Mouse (Mus musculus) spleen, adult 18-20 months (tissue): Measurements from ENCODE around the gene Prss12.

ENCODE experiments used
- DNase-seq, 2 experiments: peaks; one replicate each; pipeline ENCODE4 v3.0.0; 2022; ENCODE audit warnings: mixed read lengths in 2 of 2

Prss12 gene

DNA sequence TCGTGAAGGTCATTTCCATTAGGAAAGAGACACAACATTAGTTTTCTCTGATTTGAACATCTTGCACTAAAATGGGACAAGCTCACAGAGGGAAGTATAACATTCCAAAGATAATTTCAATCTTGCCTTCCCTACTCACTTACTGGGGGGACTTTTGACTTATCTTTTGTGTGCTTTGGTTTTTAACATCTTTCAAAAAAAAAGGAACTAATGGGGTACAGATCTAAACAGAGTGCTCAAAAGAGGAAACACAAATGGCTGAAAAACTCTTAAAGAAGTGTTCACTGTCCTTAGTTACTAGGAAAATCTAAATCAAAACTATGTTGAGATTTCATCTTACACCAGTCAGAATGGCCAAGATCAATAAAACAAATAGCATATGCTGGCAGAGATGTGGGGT, 90.6 kb downstream of the Prss12 start:
- no peak for DNase-seq

DNA sequence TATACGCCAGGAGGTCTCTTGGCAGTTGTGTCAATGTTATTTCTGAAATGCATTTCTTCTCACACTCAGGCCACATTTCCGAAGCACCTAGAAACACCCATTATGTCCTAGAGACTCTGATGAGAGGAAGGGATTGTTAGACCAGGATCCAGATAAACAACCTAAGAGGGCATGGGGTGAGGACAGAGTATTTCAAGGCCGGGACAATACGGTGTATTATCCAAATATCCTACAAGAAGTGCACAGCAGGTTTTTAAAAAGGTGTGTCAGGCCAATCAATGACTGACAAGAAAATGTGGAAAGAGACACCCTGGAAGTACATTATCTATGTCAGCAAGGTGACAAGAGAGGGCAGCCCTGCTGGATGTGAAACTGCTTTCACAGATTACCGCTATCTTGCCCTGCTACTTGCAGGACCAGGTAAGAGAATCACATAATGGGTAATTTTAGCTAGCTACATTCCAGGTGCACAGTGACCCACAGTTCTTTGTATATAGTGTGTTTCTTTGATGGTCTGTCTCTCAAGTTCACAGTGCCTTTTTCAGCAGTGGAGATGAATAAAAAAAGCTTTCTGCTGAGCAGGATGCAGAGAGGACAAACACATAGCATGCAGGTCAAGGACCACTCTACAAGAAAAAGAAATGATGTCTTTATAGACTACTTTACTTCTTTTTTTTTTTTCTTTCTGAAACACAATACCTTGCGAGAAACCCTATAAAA, 97.0 kb downstream of the Prss12 start:
- DNase-seq: no peak

DNA sequence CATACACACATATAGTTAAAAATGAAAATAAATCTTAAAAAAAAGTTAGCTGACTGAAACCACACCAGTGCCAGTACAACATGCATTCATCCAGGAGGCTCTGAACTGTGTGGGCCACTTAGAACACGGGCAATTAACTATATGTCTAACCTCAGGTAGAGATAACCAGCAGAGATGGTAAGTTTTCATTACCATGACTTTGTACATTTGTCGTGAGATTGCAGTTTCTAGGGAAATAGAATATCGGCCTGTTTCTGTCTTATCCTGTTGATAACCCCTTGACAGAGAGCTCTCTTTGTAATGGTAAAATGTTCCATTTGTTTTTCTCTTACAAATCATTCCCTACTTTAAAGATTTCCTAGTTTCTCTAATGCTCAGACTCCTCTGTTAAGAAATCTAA, 103.8 kb downstream of the Prss12 start:
- DNase-seq: no peak

DNA sequence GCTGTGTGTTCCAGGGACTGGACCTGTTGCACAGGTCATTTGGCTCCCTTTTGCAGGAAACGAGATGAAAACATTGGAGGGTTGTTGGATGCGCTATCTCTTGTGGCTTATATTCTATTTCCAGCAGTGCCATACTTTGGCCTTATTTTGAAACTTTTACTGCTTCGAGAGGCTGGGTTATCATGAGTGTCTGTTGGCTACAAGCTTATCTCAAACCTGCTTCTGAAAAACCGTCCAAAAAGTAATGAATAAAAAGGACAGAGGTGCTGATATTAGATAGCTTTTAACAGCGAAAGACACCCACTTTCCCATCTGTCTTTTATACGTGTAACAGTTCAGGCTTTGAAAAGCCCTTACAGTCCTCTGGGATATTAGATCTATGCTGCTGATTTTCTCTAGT, 107.2 kb downstream of the Prss12 start:
- no peak for DNase-seq

DNA sequence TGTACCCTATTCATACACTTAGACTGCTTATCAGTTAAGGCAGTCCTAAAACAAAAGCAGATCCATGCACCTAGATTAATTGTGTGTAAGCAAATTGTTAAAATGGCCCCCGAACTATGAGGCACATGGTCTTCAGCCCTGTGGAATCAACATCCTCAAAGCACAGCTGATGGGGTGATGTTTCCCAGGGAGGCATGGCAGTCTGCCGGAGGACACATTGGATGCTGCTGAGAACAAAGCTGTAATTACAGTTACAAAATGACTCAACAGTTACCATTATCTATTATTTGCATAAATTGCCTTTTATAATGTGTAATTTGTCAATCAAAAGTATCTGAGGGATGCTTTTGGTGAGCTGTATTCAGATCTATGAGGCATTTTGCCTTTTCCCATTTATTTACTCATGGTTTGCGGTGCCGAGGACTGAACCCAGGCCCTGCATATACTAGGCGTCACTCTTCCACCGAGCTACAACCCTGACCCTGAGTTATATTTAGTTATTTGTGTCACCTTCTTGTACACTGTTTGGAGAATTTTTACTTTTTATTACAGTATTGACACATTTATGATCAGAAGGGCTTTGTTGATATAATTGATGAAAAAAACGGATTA, 108.6 kb downstream of the Prss12 start:
- DNase-seq: no peak
